Mouse (Mus musculus): ENCODE measurements around the gene Ndst4. TPM values are rescaled to one million over a fixed set of nuclear protein-coding genes. Genes with fewer than 3 reads are reported as not detected.
A peak's percentile ranks its signal among the peaks of the same experiment; 100 is the strongest.

Ndst4 gene
- polyA plus RNA-seq, 1 experiment from 2014 or later, result 0.11 TPM

GRCm38 (mm10) chr3:125673997-125674794, 270.3 kb downstream of the Ndst4 start:
- Histone ChIP-seq H3K9ac (ENCODE audit: low read depth, low read length) (no peak overlapping the region), H3K36me3 (ENCODE audit: insufficient read depth, low read length) (no peaks in the 10 kb centered on the region), H3K27ac (no peak overlapping the region), H3K4me2 (ENCODE audit: low read length) (no peak overlapping the region), H3K27me3 (ENCODE audit: insufficient read depth, low read length) (no peaks in the 10 kb centered on the region), H3K9me3 (replicated peaks; ENCODE audit: low read length) (no peaks in the 10 kb centered on the region), H3K4me3 (replicated peaks; ENCODE audit: low read depth, low read length) (no peak overlapping the region), H3K4me1 (replicated peaks; ENCODE audit: insufficient read depth, low read length) (no peaks in the 10 kb centered on the region)
- 57% methylated on average over 9 of the region's 9 CpGs for whole genome bisulfite sequencing
- ATAC-seq (replicated peaks; ENCODE audit: low FRiP score, low read depth) (no peak), DNase-seq (ENCODE audit: low spot score) (no peak)
- no peak for TF ChIP-seq CTCF (IDR thresholded peaks at IDR 0.05; ENCODE audit: low read depth)

- DNase-seq (ENCODE audit: low spot score), result no peak
- Histone ChIP-seq H3K4me1 (replicated peaks; ENCODE audit: insufficient read depth, low read length) (no peaks in the 10 kb centered on the region), H3K4me2 (ENCODE audit: low read length) (no peak overlapping the region), H3K27me3 (ENCODE audit: insufficient read depth, low read length) (no peaks in the 10 kb centered on the region), H3K4me3 (replicated peaks; ENCODE audit: low read depth, low read length) (no peak overlapping the region), H3K36me3 (ENCODE audit: insufficient read depth, low read length) (no peaks in the 10 kb centered on the region), H3K9me3 (replicated peaks; ENCODE audit: low read length) (no peaks in the 10 kb centered on the region), H3K27ac (no peak overlapping the region), H3K9ac (ENCODE audit: low read depth, low read length) (no peak overlapping the region)
- no peak for ATAC-seq (replicated peaks; ENCODE audit: low FRiP score, low read depth)
- no peak for TF ChIP-seq CTCF (IDR thresholded peaks at IDR 0.05; ENCODE audit: low read depth)
- 78% methylated on average over 6 of the region's 6 CpGs for WGBS
Observed at GRCm38 (mm10) chr3:125675211-125675896, 271.5 kb downstream of the Ndst4 start.

GRCm38 (mm10) chr3:125678924-125679323, 275.0 kb downstream of the Ndst4 start:
- DNase-seq (ENCODE audit: low spot score), result no peak
- WGBS, result 75% methylated on average over 9 of the region's 9 CpGs

DNA sequence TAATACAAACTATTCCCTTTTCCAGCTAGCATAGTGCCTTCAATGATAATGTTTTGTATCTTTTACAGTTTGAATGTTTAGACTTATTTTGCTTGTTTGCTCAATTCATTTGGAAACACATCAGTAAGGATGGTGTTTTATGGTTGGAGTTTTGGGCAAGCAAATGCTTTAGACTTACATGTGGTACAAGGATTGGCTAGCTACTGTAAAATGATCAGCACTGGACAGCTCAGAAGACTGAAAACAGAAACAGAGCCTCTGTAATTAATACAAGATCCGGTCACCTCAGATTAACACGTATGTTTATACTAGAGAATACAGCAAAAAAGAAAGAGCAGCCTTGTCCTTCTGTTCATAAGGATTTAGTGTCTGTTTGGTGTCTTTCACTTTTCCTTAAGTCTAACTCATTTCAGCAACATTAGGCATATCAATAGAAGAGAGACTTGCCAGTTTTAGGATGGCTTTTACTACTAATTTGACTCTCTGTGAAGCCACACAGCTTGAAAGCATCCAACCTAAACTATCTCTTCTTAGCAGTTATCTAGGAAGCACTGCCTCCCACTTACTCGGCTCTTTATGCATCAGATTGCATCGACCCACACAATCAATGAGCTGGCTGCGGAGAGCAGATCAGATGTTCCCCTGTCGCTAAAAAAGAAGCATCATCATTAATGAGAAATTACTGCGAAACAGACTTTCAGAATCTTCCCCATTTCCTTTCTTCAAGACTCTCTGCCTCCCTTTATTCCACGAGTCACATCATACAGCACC, 279.8 kb downstream of the Ndst4 start:
- Histone ChIP-seq H3K4me2 (ENCODE audit: low read length) (no peak overlapping the region), H3K4me1 (replicated peaks; ENCODE audit: insufficient read depth, low read length) (no peaks in the 10 kb centered on the region), H3K27ac (no peak overlapping the region), H3K9me3 (replicated peaks; ENCODE audit: low read length) (no peaks in the 10 kb centered on the region), H3K9ac (ENCODE audit: low read depth, low read length) (no peak overlapping the region), H3K4me3 (replicated peaks; ENCODE audit: low read depth, low read length) (no peak overlapping the region), H3K27me3 (ENCODE audit: insufficient read depth, low read length) (no peaks in the 10 kb centered on the region), H3K36me3 (ENCODE audit: insufficient read depth, low read length) (no peaks in the 10 kb centered on the region)
- DNase-seq (ENCODE audit: low spot score) (peak; percentile 11), ATAC-seq (replicated peaks; ENCODE audit: low FRiP score, low read depth) (no peak)
- TF ChIP-seq CTCF (IDR thresholded peaks at IDR 0.05; ENCODE audit: low read depth), result no peak
- WGBS, result 45% methylated on average over 8 of the region's 8 CpGs

More at GRCm38 (mm10) chr3:125678924-125679323, 275.0 kb downstream of the Ndst4 start:
- H3K27me3 ChIP-seq (ENCODE audit: insufficient read depth, low read length), result no peaks in the 10 kb centered on the region
- H3K36me3 ChIP-seq (ENCODE audit: insufficient read depth, low read length), result no peaks in the 10 kb centered on the region
- H3K4me2 ChIP-seq (ENCODE audit: low read length), result 0 out of 2 replicates have a peak overlapping the region, but pooled peaks have one; percentile 16
- H3K9ac ChIP-seq (ENCODE audit: low read depth, low read length), result no peak overlapping the region
- no peak overlapping the region for H3K4me3 ChIP-seq (replicated peaks; ENCODE audit: low read depth, low read length)
- no peaks in the 10 kb centered on the region for H3K4me1 ChIP-seq (replicated peaks; ENCODE audit: insufficient read depth, low read length)
- H3K9me3 ChIP-seq (replicated peaks; ENCODE audit: low read length), result no peaks in the 10 kb centered on the region
- no peak for TF ChIP-seq CTCF (IDR thresholded peaks at IDR 0.05; ENCODE audit: low read depth)
- ATAC-seq (replicated peaks; ENCODE audit: low FRiP score, low read depth), result no peak
- no peak overlapping the region for H3K27ac ChIP-seq

DNA sequence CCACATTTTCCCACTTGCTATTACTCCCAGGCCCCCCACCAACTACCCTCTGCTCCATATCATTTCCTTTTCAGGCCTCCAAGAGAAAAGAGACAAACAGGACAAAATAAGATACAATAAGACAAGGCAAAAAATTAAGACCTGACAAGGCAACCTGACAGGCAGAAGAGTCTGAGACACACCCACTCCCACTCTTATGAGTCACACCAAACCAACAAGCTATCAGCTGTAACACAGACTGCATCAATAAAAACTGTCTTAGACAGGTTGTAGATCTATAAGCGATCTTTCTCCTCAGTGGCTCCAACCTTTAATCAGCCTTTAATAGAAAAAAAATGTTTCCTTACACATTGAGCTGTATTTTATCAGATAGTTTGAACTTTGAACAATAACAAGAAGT, 280.7 kb downstream of the Ndst4 start:
- ATAC-seq (replicated peaks; ENCODE audit: low FRiP score, low read depth) (no peak), DNase-seq (ENCODE audit: low spot score) (no peak)
- Histone ChIP-seq H3K36me3 (ENCODE audit: insufficient read depth, low read length) (no peaks in the 10 kb centered on the region), H3K4me2 (ENCODE audit: low read length) (no peak overlapping the region), H3K27me3 (ENCODE audit: insufficient read depth, low read length) (no peaks in the 10 kb centered on the region), H3K4me3 (replicated peaks; ENCODE audit: low read depth, low read length) (no peak overlapping the region), H3K4me1 (replicated peaks; ENCODE audit: insufficient read depth, low read length) (no peaks in the 10 kb centered on the region), H3K9ac (ENCODE audit: low read depth, low read length) (no peak overlapping the region), H3K9me3 (replicated peaks; ENCODE audit: low read length) (no peaks in the 10 kb centered on the region), H3K27ac (no peak overlapping the region)
- WGBS, result 79% methylated on average over 1 of the region's 1 CpGs
- TF ChIP-seq CTCF (IDR thresholded peaks at IDR 0.05; ENCODE audit: low read depth), result no peak

DNA sequence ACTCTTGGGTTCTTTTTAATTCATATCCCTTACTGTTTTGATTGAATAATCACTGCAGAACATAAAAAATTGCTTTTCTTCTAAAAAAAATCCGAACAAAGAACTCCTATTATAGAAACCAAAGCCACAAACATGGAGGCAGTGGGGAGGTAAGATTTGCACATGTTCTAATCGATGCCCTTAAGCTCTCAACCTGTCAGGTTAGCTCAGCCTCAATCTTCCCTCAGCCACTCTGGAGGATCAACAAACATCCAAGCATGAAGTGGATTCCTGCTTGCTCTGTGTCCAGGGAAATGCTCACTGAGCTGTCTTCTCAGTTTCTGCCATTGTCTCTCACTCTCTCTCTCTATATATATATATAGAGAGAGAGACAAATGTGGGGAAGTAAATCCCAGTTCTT, 283.7 kb downstream of the Ndst4 start:
- no peaks in the 10 kb centered on the region for H3K9me3 ChIP-seq (replicated peaks; ENCODE audit: low read length)
- DNase-seq (ENCODE audit: low spot score) (no peak), ATAC-seq (replicated peaks; ENCODE audit: low FRiP score, low read depth) (no peak)
- no peaks in the 10 kb centered on the region for H3K27me3 ChIP-seq (ENCODE audit: insufficient read depth, low read length)
- no peaks in the 10 kb centered on the region for H3K36me3 ChIP-seq (ENCODE audit: insufficient read depth, low read length)
- H3K4me2 ChIP-seq (ENCODE audit: low read length), result no peak overlapping the region
- H3K27ac ChIP-seq, result no peak overlapping the region
- no peak for TF ChIP-seq CTCF (IDR thresholded peaks at IDR 0.05; ENCODE audit: low read depth)
- H3K9ac ChIP-seq (ENCODE audit: low read depth, low read length), result no peak overlapping the region
- WGBS, result 68% methylated on average over 2 of the region's 2 CpGs
- H3K4me1 ChIP-seq (replicated peaks; ENCODE audit: insufficient read depth, low read length), result no peaks in the 10 kb centered on the region
- H3K4me3 ChIP-seq (replicated peaks; ENCODE audit: low read depth, low read length), result no peak overlapping the region

Measured in kidney, postnatal 0 days (tissue).